1 mouse cellular context compared by ENCODE assay signal in the genomic region with DNA sequence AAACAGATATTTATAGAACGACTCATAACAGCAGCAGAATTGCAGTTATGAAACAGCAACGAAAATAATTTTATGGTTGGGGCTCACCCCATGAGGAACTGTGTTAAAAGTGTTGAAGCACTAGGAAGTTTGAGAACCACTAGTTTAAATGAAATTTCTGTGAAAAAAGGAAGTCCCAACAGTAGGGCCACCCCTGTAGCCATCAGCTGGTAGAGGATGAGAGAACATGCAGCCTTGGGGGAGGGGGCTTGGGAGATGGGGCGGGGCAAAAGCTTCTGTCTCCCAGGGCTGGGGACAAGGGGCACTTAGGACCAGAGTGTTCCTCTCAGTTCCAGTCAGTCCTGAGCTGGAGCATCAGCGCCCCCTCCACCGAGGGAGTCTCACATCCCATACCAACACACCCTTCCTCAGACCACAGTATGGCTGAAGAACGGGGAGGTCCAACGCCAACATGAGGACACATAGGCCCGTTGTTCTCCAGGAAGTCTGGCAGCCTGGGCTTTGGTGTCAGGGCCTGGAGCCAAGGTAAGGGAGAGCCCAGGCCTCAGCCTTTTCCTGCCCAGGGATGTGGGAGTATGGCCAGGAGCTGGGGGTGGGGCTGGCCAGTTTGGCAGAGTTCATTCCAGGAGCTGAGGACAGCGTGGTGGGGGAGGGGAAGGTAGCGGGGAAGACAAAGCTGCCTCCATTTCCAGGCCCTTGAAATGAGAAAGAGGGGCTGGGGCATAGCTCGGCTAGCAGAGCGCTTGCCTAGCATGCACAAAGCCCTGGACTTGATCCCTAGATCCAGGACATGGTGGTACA.
TF ChIP-seq lines count a peak whose summit lies in the region.

No protein-coding gene starts in this region.

TF ChIP-seq in CH12.LX, 34 proteins besides CTCF, POLR2A, EP300 and RAD21:
- TF ChIP-seq CHD1 (IDR thresholded peaks at IDR 0.05; ENCODE audit: low read depth, low read length), result no peak
- TF ChIP-seq ETS1 (conservative IDR thresholded peaks at IDR 0.05; ENCODE audit: low read depth, low read length), result no peak
- TF ChIP-seq SMC3 (IDR thresholded peaks at IDR 0.05; ENCODE audit: low read depth, low read length), result no peak
- no peak for TF ChIP-seq SIN3A (IDR thresholded peaks at IDR 0.05; ENCODE audit: low read length)
- no peak for TF ChIP-seq MAX (IDR thresholded peaks at IDR 0.05; ENCODE audit: low read length)
- TF ChIP-seq USF2 (conservative IDR thresholded peaks at IDR 0.05; ENCODE audit: low read depth, low read length), result no peak
- no peak for TF ChIP-seq RCOR1 (conservative IDR thresholded peaks at IDR 0.05; ENCODE audit: low read depth, low read length)
- no peak for TF ChIP-seq MEF2A (IDR thresholded peaks at IDR 0.05; ENCODE audit: borderline replicate concordance, low read depth, low read length)
- no peak for TF ChIP-seq UBTF (IDR thresholded peaks at IDR 0.05; ENCODE audit: low read depth, low read length)
- TF ChIP-seq GABPA (IDR thresholded peaks at IDR 0.05; ENCODE audit: insufficient replicate concordance, low read depth, low read length), result no peak
- TF ChIP-seq TBP (conservative IDR thresholded peaks at IDR 0.05; ENCODE audit: low read depth, low read length), result no peak
- TF ChIP-seq TCF12 (IDR thresholded peaks at IDR 0.05; ENCODE audit: low read depth, low read length), result no peak
- no peak for TF ChIP-seq NELFE (IDR thresholded peaks at IDR 0.05; ENCODE audit: low read depth, low read length)
- no peak for TF ChIP-seq POLR2AphosphoS2 (IDR thresholded peaks at IDR 0.05; ENCODE audit: low read depth, low read length)
- no peak for TF ChIP-seq ZNF384 (IDR thresholded peaks at IDR 0.05; ENCODE audit: low read depth, low read length)
- no peak for TF ChIP-seq ZMIZ1 (IDR thresholded peaks at IDR 0.05; ENCODE audit: low read depth, low read length)
- TF ChIP-seq NRF1 (IDR thresholded peaks at IDR 0.05; ENCODE audit: low read depth, low read length), result no peak
- no peak for TF ChIP-seq JUND (conservative IDR thresholded peaks at IDR 0.05; ENCODE audit: low read depth, low read length)
- TF ChIP-seq USF1 (IDR thresholded peaks at IDR 0.05; ENCODE audit: low read depth, low read length), result no peak
